Mouse (Mus musculus) stomach, postnatal 0 days (tissue): ENCODE measurements at regions not wholly inside any gene's neighbourhood (a gene's known extent, or its start where the extent isn't known, plus 50 kb on each side); places are given as distances from the start of the nearest gene placed in this dataset.

Source experiments
- ATAC-seq: fragments of 200-750 bp; cut with Nextera tagmentation; 2 replicates; pipeline ENCODE4 v1.8.0; 2017; ENCODE audit not compliant: low FRiP score, low TSS enrichment
- DNase-seq: peaks from one replicate; pipeline ENCODE4 v3.0.0-alpha.2; 2016; ENCODE audit warnings: low spot score
- H3K27ac ChIP-seq: fragments of 300-500 bp; sonication (generic); replicated peaks from 2 replicates; pipeline ENCODE4 v1.5.1; 2014; ENCODE audit warnings: mild to moderate bottlenecking, control low read depth
- H3K27me3 ChIP-seq: fragments of 300-500 bp; sonication (generic); 2 replicates; pipeline ENCODE4 v1.6.1; 2014; ENCODE audit warnings: low read length; ENCODE audit not compliant: control insufficient read depth, insufficient read depth
- H3K36me3 ChIP-seq: fragments of 300-500 bp; sonication (generic); 2 replicates; pipeline ENCODE4 v1.6.1; 2014; ENCODE audit warnings: low read length, mixed read lengths; ENCODE audit not compliant: control insufficient read depth, insufficient read depth
- H3K4me1 ChIP-seq: fragments of 300-500 bp; sonication (generic); replicated peaks from 2 replicates; pipeline ENCODE4 v1.6.1; 2014; ENCODE audit warnings: antibody characterized with exemption; ENCODE audit not compliant: control insufficient read depth, insufficient read depth
- H3K4me2 ChIP-seq: fragments of 300-500 bp; sonication (generic); replicated peaks from 2 replicates; pipeline ENCODE4 v1.6.1; 2014; ENCODE audit warnings: low read depth, mild to moderate bottlenecking, control low read depth, moderate library complexity
- H3K4me3 ChIP-seq: fragments of 300-500 bp; sonication (generic); 2 replicates; pipeline ENCODE4 v1.5.1; 2014; ENCODE audit warnings: low read depth, low read length, control low read depth
- H3K9ac ChIP-seq: fragments of 300-500 bp; sonication (generic); 2 replicates; pipeline ENCODE4 v1.6.1; 2014; ENCODE audit warnings: mild to moderate bottlenecking, low read length, control low read depth, mixed read lengths
- H3K9me3 ChIP-seq: fragments of 300-500 bp; sonication (generic); 2 replicates; pipeline ENCODE4 v1.6.1; 2016; ENCODE audit warnings: low read length; ENCODE audit not compliant: control insufficient read depth
- CTCF ChIP-seq: IDR thresholded peaks from 2 replicates; pipeline ENCODE4 v1.5.1; 2016; ENCODE audit warnings: antibody characterized with exemption, low read depth, mild to moderate bottlenecking, moderate library complexity
- EP300 ChIP-seq: optimal IDR thresholded peaks from 2 replicates; pipeline ENCODE3; 2016; ENCODE audit warnings: antibody characterized with exemption
- WGBS: fragments of 180-500 bp; shearing (Covaris S2); extraction: QIAGEN DNeasy Blood & Tissue Kit; methylation state at CpG from one replicate; pipeline ENCODE4 v1.1.7; 2014; 5-methylcytosine and 5-hydroxymethylcytosine counted together

GRCm38 (mm10) chrX:56276348-56276747 is 63.7 kb upstream of the Gm773 start:
- TF ChIP-seq EP300 (no peak), CTCF (peak; percentile 45)
- no peak overlapping the region for H3K4me3 ChIP-seq

GRCm38 (mm10) chrX:56274170-56274569 is 61.5 kb upstream of the Gm773 start:
- no peaks in the 10 kb centered on the region for H3K27me3 ChIP-seq
- no peaks in the 10 kb centered on the region for H3K4me1 ChIP-seq
- H3K27ac ChIP-seq: no peak overlapping the region
- H3K4me3 ChIP-seq: no peak overlapping the region
- H3K4me2 ChIP-seq: no peak overlapping the region
- DNase-seq (peak; percentile 15), ATAC-seq (no peak)
- H3K9me3 ChIP-seq: no peaks in the 10 kb centered on the region
- H3K9ac ChIP-seq: no peak overlapping the region
- no peaks in the 10 kb centered on the region for H3K36me3 ChIP-seq
- peak; percentile 60 for TF ChIP-seq CTCF
- no peak for TF ChIP-seq EP300
- WGBS: 0% methylated on average over 1 of the region's 1 CpGs

More at GRCm38 (mm10) chrX:56276348-56276747, 63.7 kb upstream of the Gm773 start:
- H3K27me3 ChIP-seq: no peaks in the 10 kb centered on the region
- DNase-seq (no peak), ATAC-seq (no peak)
- no peak overlapping the region for H3K9ac ChIP-seq
- no peaks in the 10 kb centered on the region for H3K4me1 ChIP-seq
- H3K36me3 ChIP-seq: no peaks in the 10 kb centered on the region
- no peak overlapping the region for H3K27ac ChIP-seq
- no peaks in the 10 kb centered on the region for H3K9me3 ChIP-seq
- no peak overlapping the region for H3K4me2 ChIP-seq

GRCm38 (mm10) chrX:56269706-56270105 is 57.0 kb upstream of the Gm773 start:
- Histone ChIP-seq H3K4me3 (no peak overlapping the region), H3K9ac (no peak overlapping the region), H3K27ac (no peak overlapping the region), H3K27me3 (no peaks in the 10 kb centered on the region), H3K36me3 (no peaks in the 10 kb centered on the region), H3K4me1 (no peaks in the 10 kb centered on the region), H3K4me2 (no peak overlapping the region), H3K9me3 (no peaks in the 10 kb centered on the region)
- 88% methylated on average over 2 of the region's 2 CpGs for WGBS
- TF ChIP-seq EP300: no peak
- no peak for TF ChIP-seq CTCF
- DNase-seq (no peak), ATAC-seq (no peak)
